ENCODE assay signal across 12 mouse cellular contexts in the genomic region with DNA sequence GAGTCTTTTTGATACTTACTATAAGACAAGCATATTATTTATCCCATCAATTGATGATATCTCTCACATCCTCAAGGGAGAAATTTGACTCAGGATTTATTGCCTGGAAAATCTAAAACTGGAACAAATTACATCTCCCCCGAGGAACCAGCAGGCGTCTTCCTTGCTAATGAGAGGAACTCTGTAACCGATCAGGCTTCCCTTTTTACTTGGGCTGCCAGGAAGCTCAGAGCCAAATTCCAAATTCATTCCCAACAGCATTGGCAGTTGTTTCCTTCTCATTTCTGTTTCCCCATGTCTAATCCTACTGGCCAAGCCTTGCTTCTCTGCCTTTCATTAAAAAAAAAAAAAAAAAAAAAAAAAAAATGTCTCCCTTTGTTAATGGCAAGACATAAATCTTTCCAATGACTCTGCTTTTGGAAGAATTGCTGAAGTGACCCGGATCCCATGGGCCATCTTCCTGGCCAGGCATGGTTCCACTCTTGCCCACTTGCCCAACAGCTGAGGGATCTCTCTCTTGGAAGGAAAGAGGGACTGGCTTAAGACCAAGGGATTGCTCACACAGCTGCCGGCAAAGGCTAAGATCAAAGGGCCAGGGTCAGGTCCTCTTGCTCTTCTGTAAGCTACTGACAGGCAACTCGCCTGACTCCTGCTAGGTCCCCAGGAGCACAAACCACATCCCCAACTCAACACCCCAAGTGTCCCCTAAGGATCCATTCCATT. TPM values are rescaled to one million over a fixed set of nuclear protein-coding genes. Genes with fewer than 3 reads are reported as not detected.
DNase-seq lines count a peak whose midpoint lies in the region; ATAC-seq lines count a peak whose summit lies in the region.
"Had no signal": no experiment of that assay in that cellular context is flagged by ENCODE, and none has a peak within 500 bp of the region (broad histone marks: within the 10 kb centered on the region; RNA-seq: fewer than 3 reads in every experiment).

No protein-coding gene starts in this region.

- no peak overlapping the region for H3K4me2 ChIP-seq in kidney, embryonic 14.5 days (replicated peaks; ENCODE audit: low read depth, low read length)
- H3K4me2 ChIP-seq: forebrain, embryonic 12.5 days; hindbrain, embryonic 12.5 days; liver, embryonic 15.5 days had no signal

- H3K36me3 ChIP-seq in kidney, embryonic 14.5 days (ENCODE audit: control insufficient read depth, insufficient read depth, low read length) = no peaks in the 10 kb centered on the region
- H3K36me3 ChIP-seq: forebrain, embryonic 12.5 days; hindbrain, embryonic 12.5 days; liver, embryonic 15.5 days had no signal

- no peak overlapping the region for H3K9ac ChIP-seq in kidney, embryonic 14.5 days (ENCODE audit: low read depth, low read length)
- H3K9ac ChIP-seq: forebrain, embryonic 12.5 days; hindbrain, embryonic 12.5 days; liver, embryonic 15.5 days had no signal

- H3K27ac ChIP-seq in kidney, embryonic 14.5 days (ENCODE audit: low read depth, low read length) = no peak overlapping the region
- H3K27ac ChIP-seq: forebrain, embryonic 12.5 days; hindbrain, embryonic 12.5 days; liver, embryonic 15.5 days had no signal

- no peak overlapping the region for H3K4me3 ChIP-seq in kidney, embryonic 14.5 days (ENCODE audit: low read length)
- H3K4me3 ChIP-seq: forebrain, embryonic 12.5 days; hindbrain, embryonic 12.5 days; liver, embryonic 15.5 days had no signal

- H3K4me1 ChIP-seq in kidney, embryonic 14.5 days (ENCODE audit: control insufficient read depth, insufficient read depth, low read length) = peaks cover 21% of the 10 kb centered on the region

- ATAC-seq in kidney, embryonic 14.5 days (ENCODE audit: low FRiP score, low TSS enrichment) = no peak
- ATAC-seq in frontal cortex, adult (ENCODE audit: low TSS enrichment) = no peak
- ATAC-seq: midbrain, embryonic 16.5 days had no signal

- H3K27me3 ChIP-seq in kidney, embryonic 14.5 days (ENCODE audit: control insufficient read depth, insufficient read depth, low read length) = no peaks in the 10 kb centered on the region

- WGBS in kidney, embryonic 14.5 days = 17% methylated on average over 6 of the region's 6 CpGs

- H3K9me3 ChIP-seq in kidney, embryonic 14.5 days (ENCODE audit: control insufficient read depth, low read length) = peaks cover 2% of the 10 kb centered on the region; the same call in 1 of the 2 replicates
- H3K9me3 ChIP-seq: hindbrain, embryonic 12.5 days; liver, embryonic 15.5 days had no signal

- peak; percentile 52 for DNase-seq in kidney, postnatal 10 days
- peak; percentile 52 for DNase-seq in NIH3T3 (ENCODE audit: low read depth)
- peak; percentile 51 for DNase-seq in fat pad, adult 2 months (ENCODE audit: extremely low read depth, low read depth, low spot score)
- peak; percentile 64 for DNase-seq in lung, postnatal 25 days (ENCODE audit: low spot score)
- DNase-seq in spleen, postnatal 4 days (ENCODE audit: low spot score in 2 of 2) = no peak
- DNase-seq: cerebellum, adult 11 months had no signal

RNA-seq across cellular contexts. Expression of gene Prdm11, which starts 2.8 kb away (rescaled TPM):
- 4.3 and 5.1 TPM in 2 replicates for polyA plus RNA-seq in kidney, embryonic 14.5 days (2014; fragmentation: Nextera tagmentation; extraction: Ambion mirVana)

Comparison
In these comparisons a context has a peak if more than half of its experiments do, and no peak if none do; other contexts are left out.
1. DNase-seq: peak in kidney, postnatal 10 days (single experiment), NIH3T3 (single experiment), fat pad, adult 2 months (single experiment) and lung, postnatal 25 days (single experiment); none in spleen, postnatal 4 days (0 of 2).